Mouse (Mus musculus): ENCODE data around the gene Myog. TPM values are rescaled to one million over a fixed set of nuclear protein-coding genes. Genes with fewer than 3 reads are reported as not detected.

Myog gene
- polyA plus RNA-seq, 1 experiment = 0.43 TPM

- H3K27me3 ChIP-seq (ENCODE audit: control insufficient read depth, insufficient read depth, low read length) = no peaks in the 10 kb centered on the region
- peak; percentile 74 for DNase-seq
- peaks cover 38% of the 10 kb centered on the region for H3K4me1 ChIP-seq (replicated peaks; ENCODE audit: control insufficient read depth, insufficient read depth, low read length)
- no peaks in the 10 kb centered on the region for H3K36me3 ChIP-seq (ENCODE audit: control insufficient read depth, insufficient read depth, low read length)
- H3K4me3 ChIP-seq (ENCODE audit: control insufficient read depth, insufficient read depth, low read length) = no peak overlapping the region
- H3K27ac ChIP-seq (ENCODE audit: control insufficient read depth, insufficient read depth, low read length) = no peak overlapping the region
- 40% methylated on average over 20 of the region's 20 CpGs for WGBS
- TF ChIP-seq POLR2A (IDR thresholded peaks at IDR 0.05; ENCODE audit: control insufficient read depth, extremely low read depth, insufficient read depth, low read length, poor library complexity) (no peak), CTCF (IDR thresholded peaks at IDR 0.05; ENCODE audit: borderline replicate concordance, control insufficient read depth, extremely low read depth, insufficient read depth, low read length, poor library complexity) (peak; percentile 39; the same call in 1 of the 2 replicates)
Measured at GRCm38 (mm10) chr1:134331879-134332635, 42.3 kb downstream of the Myog start.

GRCm38 (mm10) chr1:134332770-134333271 is 43.0 kb downstream of the Myog start, which contains the start of gene Ppfia4:
Ppfia4 (minus strand) TSS chr1:134332928.
- 3% methylated on average over 13 of the region's 13 CpGs for WGBS
- Histone ChIP-seq H3K27ac (ENCODE audit: control insufficient read depth, insufficient read depth, low read length) (no peak within 1 kb of the TSS), H3K36me3 (ENCODE audit: control insufficient read depth, insufficient read depth, low read length) (no peaks in the 10 kb centered on the region), H3K4me3 (ENCODE audit: control insufficient read depth, insufficient read depth, low read length) (no peak within 1 kb of the TSS), H3K4me1 (replicated peaks; ENCODE audit: control insufficient read depth, insufficient read depth, low read length) (peaks cover 44% of the 10 kb centered on the region), H3K27me3 (ENCODE audit: control insufficient read depth, insufficient read depth, low read length) (no peaks in the 10 kb centered on the region)
- DNase-seq = peak; percentile 44
- TF ChIP-seq CTCF (IDR thresholded peaks at IDR 0.05; ENCODE audit: borderline replicate concordance, control insufficient read depth, extremely low read depth, insufficient read depth, low read length, poor library complexity) = no peak
- TF ChIP-seq POLR2A (IDR thresholded peaks at IDR 0.05; ENCODE audit: control insufficient read depth, extremely low read depth, insufficient read depth, low read length, poor library complexity) = no peak

- TF ChIP-seq POLR2A (IDR thresholded peaks at IDR 0.05; ENCODE audit: control insufficient read depth, extremely low read depth, insufficient read depth, low read length, poor library complexity) (no peak), CTCF (IDR thresholded peaks at IDR 0.05; ENCODE audit: borderline replicate concordance, control insufficient read depth, extremely low read depth, insufficient read depth, low read length, poor library complexity) (no peak)
- H3K36me3 ChIP-seq (ENCODE audit: control insufficient read depth, insufficient read depth, low read length) = no peaks in the 10 kb centered on the region
- H3K4me1 ChIP-seq (replicated peaks; ENCODE audit: control insufficient read depth, insufficient read depth, low read length) = peaks cover 44% of the 10 kb centered on the region
- DNase-seq = no peak
- no peaks in the 10 kb centered on the region for H3K27me3 ChIP-seq (ENCODE audit: control insufficient read depth, insufficient read depth, low read length)
- 90% methylated on average over 10 of the region's 10 CpGs for WGBS
- no peak overlapping the region for H3K27ac ChIP-seq (ENCODE audit: control insufficient read depth, insufficient read depth, low read length)
- no peak overlapping the region for H3K4me3 ChIP-seq (ENCODE audit: control insufficient read depth, insufficient read depth, low read length)
Measured at GRCm38 (mm10) chr1:134333371-134334110, 43.8 kb downstream of the Myog start.

GRCm38 (mm10) chr1:134334111-134334827 is 44.5 kb downstream of the Myog start:
- no peak; the same call in 1 of the 2 replicates for TF ChIP-seq CTCF (IDR thresholded peaks at IDR 0.05; ENCODE audit: borderline replicate concordance, control insufficient read depth, extremely low read depth, insufficient read depth, low read length, poor library complexity)
- TF ChIP-seq POLR2A (IDR thresholded peaks at IDR 0.05; ENCODE audit: control insufficient read depth, extremely low read depth, insufficient read depth, low read length, poor library complexity) = no peak
- 50% methylated on average over 7 of the region's 7 CpGs for WGBS
- no peaks in the 10 kb centered on the region for H3K36me3 ChIP-seq (ENCODE audit: control insufficient read depth, insufficient read depth, low read length)
- DNase-seq = no peak
- peaks cover 44% of the 10 kb centered on the region for H3K4me1 ChIP-seq (replicated peaks; ENCODE audit: control insufficient read depth, insufficient read depth, low read length)
- H3K27ac ChIP-seq (ENCODE audit: control insufficient read depth, insufficient read depth, low read length) = no peak overlapping the region
- H3K4me3 ChIP-seq (ENCODE audit: control insufficient read depth, insufficient read depth, low read length) = no peak overlapping the region
- H3K27me3 ChIP-seq (ENCODE audit: control insufficient read depth, insufficient read depth, low read length) = no peaks in the 10 kb centered on the region

- Histone ChIP-seq H3K27ac (ENCODE audit: control insufficient read depth, insufficient read depth, low read length) (no peak overlapping the region), H3K36me3 (ENCODE audit: control insufficient read depth, insufficient read depth, low read length) (no peaks in the 10 kb centered on the region), H3K4me3 (ENCODE audit: control insufficient read depth, insufficient read depth, low read length) (no peak overlapping the region), H3K4me1 (replicated peaks; ENCODE audit: control insufficient read depth, insufficient read depth, low read length) (peaks cover 44% of the 10 kb centered on the region), H3K27me3 (ENCODE audit: control insufficient read depth, insufficient read depth, low read length) (no peaks in the 10 kb centered on the region)
- DNase-seq = no peak
- 38% methylated on average over 13 of the region's 13 CpGs for WGBS
- TF ChIP-seq CTCF (IDR thresholded peaks at IDR 0.05; ENCODE audit: borderline replicate concordance, control insufficient read depth, extremely low read depth, insufficient read depth, low read length, poor library complexity) = no peak
- no peak for TF ChIP-seq POLR2A (IDR thresholded peaks at IDR 0.05; ENCODE audit: control insufficient read depth, extremely low read depth, insufficient read depth, low read length, poor library complexity)
Measured at GRCm38 (mm10) chr1:134335211-134335923, 45.6 kb downstream of the Myog start.

All from thymus, adult 2 months (tissue).